Mouse (Mus musculus) spleen, adult 2 months (tissue): Measurements from ENCODE around the gene Krt16. TPM values are rescaled to one million over a fixed set of nuclear protein-coding genes. Genes with fewer than 3 reads are reported as not detected.

Experiments used
- DNase-seq, 2 experiments: peaks; one replicate each; pipeline versions ENCODE4 v3.0.0 to v3.0.0-alpha.2; 2012 to 2021; ENCODE audit warnings: low spot score in 2 of 2, low read depth in 1 of 2
- H3K27ac ChIP-seq: fragments of 200-500 bp; 2 replicates; pipeline ENCODE4 v1.5.1; 2012; ENCODE audit warnings: low read length, inconsistent platforms; ENCODE audit not compliant: insufficient read depth
- H3K27me3 ChIP-seq: fragments of 200-500 bp; 2 replicates; pipeline ENCODE4 v1.6.1; 2012; ENCODE audit warnings: mild to moderate bottlenecking, moderate library complexity, low read length, inconsistent platforms; ENCODE audit not compliant: control insufficient read depth, insufficient read depth
- H3K36me3 ChIP-seq: fragments of 200-500 bp; 2 replicates; pipeline ENCODE4 v1.6.1; 2012; ENCODE audit warnings: mild to moderate bottlenecking, low read length, inconsistent platforms; ENCODE audit not compliant: control insufficient read depth, insufficient read depth
- H3K4me1 ChIP-seq: fragments of 200-500 bp; 2 replicates; pipeline ENCODE4 v1.6.1; 2011; ENCODE audit warnings: inconsistent platforms; ENCODE audit not compliant: control insufficient read depth, insufficient read depth, insufficient read length
- H3K4me3 ChIP-seq: fragments of 200-500 bp; 2 replicates; pipeline ENCODE4 v1.5.1; 2011; ENCODE audit warnings: mild to moderate bottlenecking, inconsistent platforms; ENCODE audit not compliant: insufficient read depth, insufficient read length; ENCODE audit errors: extremely low read depth
- CTCF ChIP-seq: fragments of 200-500 bp; IDR thresholded peaks from 2 replicates; pipeline ENCODE4 v1.5.1; 2011; ENCODE audit warnings: mild to moderate bottlenecking, inconsistent platforms; ENCODE audit not compliant: insufficient read depth, insufficient read length, insufficient replicate concordance; ENCODE audit errors: extremely low read depth
- POLR2A ChIP-seq: fragments of 200-500 bp; IDR thresholded peaks from 2 replicates; pipeline ENCODE4 v1.6.1; 2011; ENCODE audit warnings: low read depth, low read length, inconsistent platforms
- WGBS: fragments of 180-500 bp; shearing (Covaris S2); methylation state at CpG from one replicate; pipeline ENCODE4 v1.1.7; 2018; 5-methylcytosine and 5-hydroxymethylcytosine counted together
- polyA plus RNA-seq: library from polyadenylated mRNA; depleted of rRNA; stranded (reverse); fragments of >200 nt; gene quantifications from 2 replicates; pipeline ENCODE4 v1.2.3, GENCODE M21; 2012; rRNA removed

Gene Krt16
- polyA plus RNA-seq, 1 experiment, result not detected

DNA sequence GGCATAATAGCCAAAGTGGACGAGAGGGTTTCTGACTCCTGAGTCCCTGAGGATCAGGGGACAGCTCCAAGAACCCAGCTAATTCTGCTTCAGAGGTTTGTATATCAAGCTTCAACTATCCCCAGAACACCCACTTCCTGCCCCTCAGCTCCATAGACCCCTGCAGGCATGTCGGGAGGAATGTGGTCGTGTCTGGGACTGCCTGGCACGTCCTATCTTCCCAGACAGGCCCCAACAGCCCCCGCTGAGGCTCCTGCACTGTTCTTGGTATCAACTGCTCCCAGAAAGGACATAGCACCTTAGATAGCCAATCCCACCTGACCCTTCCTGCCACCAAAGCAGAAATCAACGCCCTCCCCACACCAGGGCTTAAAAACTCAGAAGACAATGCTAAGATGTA, 40.2 kb downstream of the Krt16 start:
- H3K27ac ChIP-seq, result no peak overlapping the region
- no peaks in the 10 kb centered on the region for H3K27me3 ChIP-seq
- no peaks in the 10 kb centered on the region for H3K4me1 ChIP-seq
- 50% methylated on average over 6 of the region's 6 CpGs for WGBS
- no peak overlapping the region for H3K4me3 ChIP-seq
- no peaks in the 10 kb centered on the region for H3K36me3 ChIP-seq
- DNase-seq, result no peak
- TF ChIP-seq CTCF (no peak), POLR2A (no peak)

DNA sequence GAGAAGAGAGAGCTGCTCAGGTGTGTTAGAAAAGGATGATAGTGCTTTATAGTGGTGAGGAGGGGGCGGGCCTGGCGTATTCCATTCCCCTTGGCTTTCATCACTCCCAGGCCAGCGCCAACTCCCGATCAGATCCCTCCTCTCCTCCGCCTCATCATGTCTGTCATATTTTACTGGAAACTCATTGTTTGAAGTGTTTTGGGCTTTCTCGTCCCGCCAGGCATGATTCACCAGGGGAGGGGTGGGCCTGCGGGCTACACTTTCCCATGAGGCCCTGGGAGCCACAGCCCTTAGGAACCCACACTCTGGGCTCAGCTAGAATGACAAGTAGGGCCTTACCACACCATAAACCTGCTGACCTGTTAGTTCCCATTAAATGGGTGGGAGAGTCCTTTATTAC, 41.2 kb downstream of the Krt16 start, which contains the start of gene Krt14:
Krt14 (minus strand) TSS at position 51 of the 400 bp plus-strand sequence.
- H3K27me3 ChIP-seq, result no peaks in the 10 kb centered on the region
- no peak within 1 kb of the TSS for H3K4me3 ChIP-seq
- H3K36me3 ChIP-seq, result no peaks in the 10 kb centered on the region
- no peak within 1 kb of the TSS for H3K27ac ChIP-seq
- DNase-seq, result no peak
- H3K4me1 ChIP-seq, result no peaks in the 10 kb centered on the region
- 92% methylated on average over 8 of the region's 8 CpGs for WGBS
- TF ChIP-seq POLR2A (no peak), CTCF (no peak)

DNA sequence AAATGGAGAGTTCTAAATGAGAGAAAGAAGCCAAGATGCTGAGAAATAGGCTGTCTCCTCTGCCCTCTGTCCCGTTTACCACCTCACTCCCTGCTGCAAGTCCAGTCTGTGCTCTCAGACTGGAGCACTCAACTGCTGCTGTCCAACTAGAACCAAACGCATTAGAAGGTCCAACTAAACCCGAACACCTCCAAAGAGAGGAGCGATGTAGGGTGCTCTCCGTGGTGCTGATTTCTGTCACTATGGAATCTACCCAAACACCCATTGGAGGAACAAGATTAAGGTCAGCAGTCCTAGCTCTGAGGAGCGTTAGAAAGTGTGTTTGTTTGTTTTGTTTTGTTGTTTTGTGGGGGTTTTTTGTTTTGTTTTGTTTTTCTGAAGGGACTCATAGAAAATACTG, 45.3 kb downstream of the Krt16 start:
- no peak overlapping the region for H3K4me3 ChIP-seq
- 31% methylated on average over 6 of the region's 6 CpGs for WGBS
- DNase-seq, result no peak

DNA sequence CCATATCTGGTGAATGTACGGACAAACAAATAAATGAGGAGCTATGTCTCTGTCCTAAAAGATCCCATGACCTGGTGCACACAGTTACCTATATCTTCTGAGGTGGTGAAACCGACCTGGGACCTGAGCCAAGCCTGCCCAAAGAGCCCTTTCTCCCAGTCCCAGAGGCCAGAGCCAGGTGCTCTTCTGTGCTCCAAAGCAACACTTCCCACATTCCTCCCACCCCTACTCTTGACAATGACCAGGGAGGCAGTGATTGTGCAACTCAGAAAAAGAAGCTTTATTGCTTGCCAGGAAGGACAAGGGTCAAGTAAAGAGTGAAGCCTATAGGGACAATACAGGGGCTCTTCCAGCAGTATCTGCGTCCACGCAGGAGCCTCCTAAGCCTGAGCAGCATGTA, 45.8 kb downstream of the Krt16 start:
- no peak for DNase-seq
- TF ChIP-seq POLR2A (no peak), CTCF (no peak)
- H3K4me3 ChIP-seq, result no peak overlapping the region
- H3K36me3 ChIP-seq, result no peaks in the 10 kb centered on the region
- H3K4me1 ChIP-seq, result no peaks in the 10 kb centered on the region
- H3K27ac ChIP-seq, result no peak overlapping the region
- no peaks in the 10 kb centered on the region for H3K27me3 ChIP-seq
- WGBS, result 77% methylated on average over 4 of the region's 4 CpGs

More for the DNA sequence above, 45.3 kb downstream of the Krt16 start:
- H3K27me3 ChIP-seq, result no peaks in the 10 kb centered on the region
- no peak for TF ChIP-seq POLR2A
- no peak for TF ChIP-seq CTCF
- H3K4me1 ChIP-seq, result no peaks in the 10 kb centered on the region
- no peak overlapping the region for H3K27ac ChIP-seq
- H3K36me3 ChIP-seq, result no peaks in the 10 kb centered on the region

DNA sequence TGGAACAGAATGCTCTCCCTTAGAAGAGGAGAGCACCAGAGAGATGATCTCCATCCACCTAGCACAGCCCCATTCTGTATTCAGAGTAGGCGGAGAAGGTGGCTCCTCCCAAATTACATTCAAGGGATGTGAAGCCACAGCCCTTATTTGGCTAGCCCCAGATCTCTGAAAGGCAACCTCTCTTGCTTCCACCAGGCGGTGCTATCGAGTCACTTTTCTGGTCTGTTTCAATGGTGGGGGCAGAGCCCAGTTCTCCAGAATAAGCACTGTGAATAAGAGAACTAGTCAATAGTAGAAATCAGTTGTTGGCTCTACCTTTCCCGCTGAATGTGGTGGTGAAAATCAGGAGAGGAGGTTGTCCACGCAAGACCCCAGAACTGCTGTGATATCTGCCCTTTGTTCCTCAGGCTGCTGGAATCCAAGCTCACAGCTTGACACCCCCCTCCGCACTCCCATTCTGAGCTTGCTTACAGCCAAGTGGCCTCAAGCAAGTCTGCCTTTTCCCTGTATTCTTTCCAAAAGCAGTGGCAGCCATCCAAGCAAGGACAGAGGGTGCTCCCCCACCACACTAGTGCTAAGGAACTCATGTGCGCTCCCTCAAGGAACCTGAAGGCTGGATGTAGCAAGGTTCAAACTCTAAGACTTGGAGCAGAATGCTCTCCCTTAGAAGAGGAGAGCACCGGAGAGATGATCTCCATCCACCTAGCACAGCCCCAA, 48.4 kb downstream of the Krt16 start:
- Histone ChIP-seq H3K27ac (no peak overlapping the region), H3K36me3 (no peaks in the 10 kb centered on the region), H3K4me1 (no peaks in the 10 kb centered on the region), H3K4me3 (no peak overlapping the region), H3K27me3 (no peaks in the 10 kb centered on the region)
- DNase-seq, result no peak
- 51% methylated on average over 8 of the region's 8 CpGs for WGBS
- TF ChIP-seq POLR2A (no peak), CTCF (no peak)

DNA sequence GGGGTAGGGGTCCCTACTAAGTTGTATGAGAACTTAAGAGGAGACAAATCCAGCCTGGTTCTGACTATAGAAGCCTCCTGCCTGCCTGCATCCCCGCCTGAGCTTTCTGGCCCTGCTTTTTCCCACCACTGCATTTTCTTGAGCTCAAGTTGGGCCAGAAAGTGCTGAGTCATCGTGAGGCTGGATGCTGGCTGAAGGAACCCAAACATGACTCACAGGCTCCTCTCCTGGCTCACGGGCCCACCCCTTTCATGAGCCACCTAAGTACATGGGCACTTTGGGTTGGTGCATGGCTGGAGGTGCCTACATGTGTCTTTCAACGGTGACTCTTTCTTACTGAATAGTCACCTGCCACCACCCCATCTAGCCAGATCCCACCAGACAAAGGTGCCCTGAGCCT, 50.0 kb downstream of the Krt16 start:
- Histone ChIP-seq H3K4me3 (no peak overlapping the region), H3K36me3 (no peaks in the 10 kb centered on the region), H3K27ac (no peak overlapping the region), H3K4me1 (no peaks in the 10 kb centered on the region), H3K27me3 (no peaks in the 10 kb centered on the region)
- DNase-seq, result no peak
- TF ChIP-seq CTCF (no peak), POLR2A (no peak)
- WGBS, result 64% methylated on average over 4 of the region's 4 CpGs

Other genes with a start within 250 kb of the Krt16 start
- not detected in 2 replicates for gene Krt33a, start 232.7 kb downstream of the Krt16 start, polyA plus RNA-seq
- gene Krt33b, start 219.0 kb downstream of the Krt16 start, polyA plus RNA-seq, result not detected in 2 replicates
- not detected in 2 replicates for gene Krt34, start 207.3 kb downstream of the Krt16 start, polyA plus RNA-seq
- not detected in 2 replicates for gene Krt31, start 198.4 kb downstream of the Krt16 start, polyA plus RNA-seq
- not detected in 2 replicates for gene Krt32, start 160.7 kb downstream of the Krt16 start, polyA plus RNA-seq
- gene Krt35, start 152.7 kb downstream of the Krt16 start, polyA plus RNA-seq, result not detected in 2 replicates
- not detected in 2 replicates for gene Krt36, start 143.3 kb downstream of the Krt16 start, polyA plus RNA-seq
- 0.08 TPM in 1 of 2 replicates, not detected in the other for gene Krt13, start 127.3 kb downstream of the Krt16 start, polyA plus RNA-seq
- gene Krt15, start 113.0 kb downstream of the Krt16 start, polyA plus RNA-seq, result not detected in 2 replicates
- gene Krt19, start 100.2 kb downstream of the Krt16 start, polyA plus RNA-seq, result 3.2 and 4.9 TPM in 2 replicates
- gene Krt9, start 55.7 kb downstream of the Krt16 start, polyA plus RNA-seq, result not detected in 2 replicates
- 0.20 TPM in 1 of 2 replicates, not detected in the other for gene Krt14, start 41.4 kb downstream of the Krt16 start, polyA plus RNA-seq
- gene Krt17, start 12.1 kb upstream of the Krt16 start, polyA plus RNA-seq, result not detected in 2 replicates
- gene Krt42, start 21.0 kb upstream of the Krt16 start, polyA plus RNA-seq, result not detected in 2 replicates
- 74.0 and 83.2 TPM in 2 replicates for gene Eif1, start 71.0 kb upstream of the Krt16 start, polyA plus RNA-seq
- gene Gast, start 85.5 kb upstream of the Krt16 start, polyA plus RNA-seq, result not detected in 2 replicates
- 22.0 and 24.7 TPM in 2 replicates for gene Hap1, start 107.2 kb upstream of the Krt16 start, polyA plus RNA-seq
- gene Jup, start 148.9 kb upstream of the Krt16 start, polyA plus RNA-seq, result 84.5 and 91.6 TPM in 2 replicates
- gene P3h4, start 165.9 kb upstream of the Krt16 start, polyA plus RNA-seq, result 6.7 and 11.1 TPM in 2 replicates
- 14.9 and 16.7 TPM in 2 replicates for gene Fkbp10, start 166.8 kb upstream of the Krt16 start, polyA plus RNA-seq
- gene Nt5c3b, start 192.9 kb upstream of the Krt16 start, polyA plus RNA-seq, result 28.8 and 40.8 TPM in 2 replicates
- 0.18 and 0.27 TPM in 2 replicates for gene Klhl10, start 193.0 kb upstream of the Krt16 start, polyA plus RNA-seq
- 2.6 and 4.2 TPM in 2 replicates for gene Klhl11, start 223.8 kb upstream of the Krt16 start, polyA plus RNA-seq